Mouse (Mus musculus) megakaryocyte-erythroid progenitor cell, adult 5-6 weeks (primary cell): Measurements from ENCODE around the gene Klra4. TPM values are rescaled to one million over a fixed set of nuclear protein-coding genes. Genes with fewer than 3 reads are reported as not detected.
"Not testable (repeated sequence)": the region's sequence is repeated elsewhere in the genome, so short reads cannot be mapped to it uniquely, and the experiment has no call there.

Source experiments
- ATAC-seq: replicated peaks from 2 replicates; pipeline ENCODE4 v1.8.0; 2016; ENCODE audit warnings: mild to moderate bottlenecking, inconsistent platforms; ENCODE audit not compliant: severe bottlenecking, poor library complexity, low FRiP score, low TSS enrichment
- total RNA-seq, 2 experiments: library from RNA; stranded (forward) in 1 of 2; stranded (reverse) in 1 of 2; fragments of 200-1000, 215-1000 nt in 1 of 2; fragments of >200 nt in 1 of 2; fragmentation: Nextera tagmentation in 1 of 2; gene quantifications; 2 replicates each; pipeline ENCODE4 v1.2.3; 2014 to 2017

The Klra4 gene
- 0.49 TPM in 1 of 2 replicates, not detected in the other for total RNA-seq (2014; fragmentation: Nextera tagmentation)
- total RNA-seq (2017), result 3.0 TPM in 1 of 2 replicates, not detected in the other

DNA sequence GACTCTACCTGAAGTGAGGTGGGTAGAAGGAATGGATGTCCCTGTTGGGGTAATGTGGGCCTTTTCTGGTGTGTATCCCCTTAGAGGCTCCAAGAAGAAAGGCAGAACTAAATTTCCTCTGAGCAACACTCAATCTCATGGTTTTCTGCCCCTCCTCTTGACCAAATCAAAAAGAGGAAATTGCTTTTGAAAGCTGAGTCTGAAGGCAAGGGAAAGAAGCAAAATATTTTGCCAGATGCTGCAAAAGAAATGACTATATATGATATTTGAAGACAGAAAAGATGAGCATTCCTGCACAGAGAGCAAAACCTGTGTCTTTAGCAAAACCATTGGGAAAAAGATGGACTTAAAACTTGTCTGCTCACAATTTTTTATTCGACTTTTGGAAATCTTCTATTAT is at the start of gene Klra4:
Klra4 (minus strand) TSS at position 101 of the 400 bp plus-strand sequence.
- ATAC-seq, result not testable (repeated sequence)

GRCm38 (mm10) chr6:130110485-130110884 is 43.4 kb upstream of the Klra4 start:
- no peak for ATAC-seq

- not testable (repeated sequence) for ATAC-seq
These were observed 35.7 kb upstream of the Klra4 start for GRCm38 (mm10) chr6:130102743-130103142.

DNA sequence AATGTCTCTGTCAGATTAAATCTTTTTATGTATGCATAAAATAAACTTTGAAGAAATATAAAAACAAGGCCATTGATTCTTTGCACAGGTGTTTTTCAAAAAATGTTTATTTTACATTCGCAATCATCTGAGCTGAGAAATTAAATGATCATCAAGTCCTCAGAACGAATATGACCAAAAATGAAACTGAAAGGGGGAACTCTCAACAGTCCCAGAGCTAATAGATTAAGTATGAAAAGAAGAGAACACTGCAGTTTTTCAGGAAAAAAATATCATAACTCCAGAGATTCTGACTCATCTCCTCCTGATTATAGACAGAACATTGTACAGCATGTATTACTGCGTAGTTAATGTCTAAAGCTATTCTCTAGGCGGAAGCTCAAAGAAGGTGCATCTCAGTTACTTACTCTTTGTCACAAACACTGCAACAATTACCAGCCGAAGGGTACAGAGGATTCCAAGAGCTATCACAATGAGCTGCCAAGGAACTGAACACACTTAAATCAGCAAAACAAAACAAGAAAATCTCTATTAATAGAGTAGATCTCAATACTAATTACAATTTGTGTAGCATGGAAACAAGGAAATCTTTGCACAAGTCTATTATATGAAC is 25.4 kb upstream of the Klra4 start:
- no peak for ATAC-seq

- ATAC-seq, result no peak
These were observed 1.9 kb downstream of the Klra4 start for GRCm38 (mm10) chr6:130065196-130065595.

GRCm38 (mm10) chr6:130035146-130035545 is 31.9 kb downstream of the Klra4 start:
- ATAC-seq, result not testable (repeated sequence)

- ATAC-seq, result not testable (repeated sequence)
These were observed 35.5 kb downstream of the Klra4 start for GRCm38 (mm10) chr6:130031493-130032089.

GRCm38 (mm10) chr6:130026854-130027253 is 40.2 kb downstream of the Klra4 start, which contains the start of gene Klra6:
Gene Klra6 (minus strand): TSS chr6:130026954.
- ATAC-seq, result no peak

Other genes starting within 250 kb of the Klra4 start
- gene Gm17631, start 204.6 kb downstream of the Klra4 start, total RNA-seq (2014; fragmentation: Nextera tagmentation), result not detected in 2 replicates
- not detected in 2 replicates for gene Gm17631, start 204.6 kb downstream of the Klra4 start, total RNA-seq (2017)
- not detected in 2 replicates for gene Klra17, start 190.6 kb downstream of the Klra4 start, total RNA-seq (2014; fragmentation: Nextera tagmentation)
- not detected in 2 replicates for gene Klra17, start 190.6 kb downstream of the Klra4 start, total RNA-seq (2017)
- not detected in 2 replicates for gene Klra5, start 149.6 kb downstream of the Klra4 start, total RNA-seq (2014; fragmentation: Nextera tagmentation)
- not detected in 2 replicates for gene Klra5, start 149.6 kb downstream of the Klra4 start, total RNA-seq (2017)
- not detected in 2 replicates for gene Klra6, start 40.3 kb downstream of the Klra4 start, total RNA-seq (2014; fragmentation: Nextera tagmentation)
- not detected in 2 replicates for gene Klra6, start 40.3 kb downstream of the Klra4 start, total RNA-seq (2017)
- not detected in 2 replicates for gene Klra8, start 62.6 kb upstream of the Klra4 start, total RNA-seq (2014; fragmentation: Nextera tagmentation)
- 22.4 TPM in 1 of 2 replicates, not detected in the other for gene Klra8, start 62.6 kb upstream of the Klra4 start, total RNA-seq (2017)
- gene Klra9, start 125.8 kb upstream of the Klra4 start, total RNA-seq (2014; fragmentation: Nextera tagmentation), result 3.2 TPM in 1 of 2 replicates, not detected in the other
- 0.61 and 4.1 TPM in 2 replicates for gene Klra9, start 125.8 kb upstream of the Klra4 start, total RNA-seq (2017)
- 0.82 TPM in 1 of 2 replicates, not detected in the other for gene Klra7, start 166.1 kb upstream of the Klra4 start, total RNA-seq (2014; fragmentation: Nextera tagmentation)
- gene Klra7, start 166.1 kb upstream of the Klra4 start, total RNA-seq (2017), result 2.7 and 8.2 TPM in 2 replicates
- not detected in 2 replicates for gene Klra10, start 214.7 kb upstream of the Klra4 start, total RNA-seq (2014; fragmentation: Nextera tagmentation)
- 1.4 and 10.1 TPM in 2 replicates for gene Klra10, start 214.7 kb upstream of the Klra4 start, total RNA-seq (2017)